Comparison of ENCODE assay signal across 28 mouse cellular contexts in genomic region chr17:51287878-51288277, GRCm38 (mm10).
A peak's percentile ranks its signal among the peaks of the same experiment; 100 is the strongest.
DNase-seq lines count a peak whose midpoint lies in the region; ATAC-seq and TF ChIP-seq lines count a peak whose summit lies in the region.
"Had no signal": no experiment of that assay in that cellular context is flagged by ENCODE, and none has a peak within 500 bp of the region (broad histone marks: within the 10 kb centered on the region; RNA-seq: fewer than 3 reads in every experiment).

No protein-coding gene starts in this region.

- H3K4me3 ChIP-seq in CH12.LX (replicated peaks in 1 of 3; ENCODE audit: low read depth in 2 of 3, low read length in 2 of 3, poor library complexity in 1 of 3): no peak overlapping the region
- H3K4me3 ChIP-seq in kidney, adult 2 months (ENCODE audit: insufficient read depth, low read depth, low read length): no peak overlapping the region
- H3K4me3 ChIP-seq: embryonic facial prominence, embryonic 10.5 days; embryonic facial prominence, embryonic 13.5 days; erythroblast, embryonic 14.5 days; forebrain, embryonic 12.5 days; forebrain, embryonic 15.5 days; heart, adult 2 months; heart, embryonic 10.5 days; heart, embryonic 13.5 days; hindbrain, embryonic 15.5 days had no signal

- no peak overlapping the region for H3K4me2 ChIP-seq in CH12.LX (ENCODE audit: insufficient read depth, low read depth, poor library complexity, severe bottlenecking)
- H3K4me2 ChIP-seq: embryonic facial prominence, embryonic 13.5 days; forebrain, embryonic 12.5 days; forebrain, embryonic 15.5 days; heart, embryonic 13.5 days; hindbrain, embryonic 15.5 days had no signal

- H3K27ac ChIP-seq in CH12.LX (ENCODE audit: insufficient read depth, low read depth): no peak overlapping the region
- H3K27ac ChIP-seq in kidney, adult 2 months (ENCODE audit: insufficient read depth, low read depth, low read length): no peak overlapping the region
- H3K27ac ChIP-seq: embryonic facial prominence, embryonic 10.5 days; embryonic facial prominence, embryonic 13.5 days; forebrain, embryonic 12.5 days; forebrain, embryonic 15.5 days; heart, adult 2 months; heart, embryonic 10.5 days; heart, embryonic 13.5 days; hindbrain, embryonic 15.5 days had no signal

- TF ChIP-seq CTCF in CH12.LX (conservative IDR thresholded peaks at IDR 0.05 in 1 of 2, IDR thresholded peaks at IDR 0.05 in 1 of 2; ENCODE audit: low read depth in 2 of 2, low read length in 2 of 2): no peak
- no peak for TF ChIP-seq CTCF in kidney, adult 2 months (conservative IDR thresholded peaks at IDR 0.05; ENCODE audit: insufficient read depth, insufficient read length, low read depth, low read length)

- H3K27me3 ChIP-seq in CH12.LX (replicated peaks): no peaks in the 10 kb centered on the region
- no peaks in the 10 kb centered on the region for H3K27me3 ChIP-seq in kidney, adult 2 months (replicated peaks; ENCODE audit: control insufficient read depth, insufficient read depth, low read length)
- H3K27me3 ChIP-seq: embryonic facial prominence, embryonic 13.5 days; forebrain, embryonic 12.5 days; forebrain, embryonic 15.5 days; heart, embryonic 13.5 days; hindbrain, embryonic 15.5 days had no signal

- no peak overlapping the region for H3K9ac ChIP-seq in CH12.LX (ENCODE audit: insufficient read depth, low read depth)
- H3K9ac ChIP-seq: embryonic facial prominence, embryonic 13.5 days; forebrain, embryonic 12.5 days; forebrain, embryonic 15.5 days; heart, embryonic 13.5 days; hindbrain, embryonic 15.5 days had no signal

- 82% methylated on average over 8 of the region's 8 CpGs for WGBS in kidney, adult 2 months

- peaks cover 3% of the 10 kb centered on the region for H3K9me3 ChIP-seq in CH12.LX (replicated peaks; ENCODE audit: low read length)
- H3K9me3 ChIP-seq: embryonic facial prominence, embryonic 13.5 days; forebrain, embryonic 12.5 days; forebrain, embryonic 15.5 days; G1E; heart, embryonic 10.5 days; heart, embryonic 13.5 days; hindbrain, embryonic 15.5 days had no signal

- 0 out of 2 replicates have a peak, but pooled peaks have one; percentile 20 for ATAC-seq in granulocyte monocyte progenitor cell, adult 5-6 weeks (replicated peaks; ENCODE audit: poor library complexity, severe bottlenecking)
- 0 out of 2 replicates have a peak, but pooled peaks have one; percentile 43 for ATAC-seq in monocyte, adult 5-6 weeks (replicated peaks; ENCODE audit: insufficient number of reproducible peaks, low FRiP score, low TSS enrichment, poor library complexity, severe bottlenecking)
- ATAC-seq: forebrain, embryonic 15.5 days had no signal

- no peaks in the 10 kb centered on the region for H3K79me2 ChIP-seq in CH12.LX (replicated peaks; ENCODE audit: control insufficient read depth, extremely low read depth, insufficient read depth, poor library complexity, severe bottlenecking)

- no peak for TF ChIP-seq EP300 in CH12.LX (IDR thresholded peaks at IDR 0.05; ENCODE audit: low read length)

- in situ Hi-C loops in CH12.LX (cut with MboI; ENCODE audit: low pct_ligation_motif_present, low pct_unique_long_range_greater_than_20kb, low sequenced_read_pairs): loop anchor here (25.0 kb wide), 2 partner anchors 301 to 476 kb away; no protein-coding TSS in a partner anchor

- TF ChIP-seq RAD21 in CH12.LX (IDR thresholded peaks at IDR 0.05; ENCODE audit: low read depth, low read length): no peak

- no peak for TF ChIP-seq POLR2A in CH12.LX (IDR thresholded peaks at IDR 0.05; ENCODE audit: low read depth, low read length)
- no peak for TF ChIP-seq POLR2A in kidney, adult 2 months (IDR thresholded peaks at IDR 0.05; ENCODE audit: low read depth, low read length)

- dilution Hi-C loops in CH12.LX (cut with MboI; ENCODE audit: extremely low pct_ligation_motif_present, extremely low pct_unique_long_range_greater_than_20kb, low sequenced_read_pairs): no loop called here

- H3K36me3 ChIP-seq in CH12.LX (replicated peaks in 1 of 2; ENCODE audit: control insufficient read depth in 1 of 2, insufficient read depth in 1 of 2, low read length in 1 of 2): no peaks in the 10 kb centered on the region
- no peaks in the 10 kb centered on the region for H3K36me3 ChIP-seq in kidney, adult 2 months (ENCODE audit: control insufficient read depth, insufficient read depth, low read length)
- H3K36me3 ChIP-seq: embryonic facial prominence, embryonic 10.5 days; embryonic facial prominence, embryonic 13.5 days; forebrain, embryonic 12.5 days; forebrain, embryonic 15.5 days; G1E; heart, embryonic 10.5 days; heart, embryonic 13.5 days; hindbrain, embryonic 15.5 days had no signal

- H3K4me1 ChIP-seq in CH12.LX (ENCODE audit: control insufficient read depth in 1 of 2, insufficient read depth in 2 of 2): peaks cover 0 to 4% of the 10 kb centered on the region in 2 experiments; a peak in 1 of 4 replicates
- H3K4me1 ChIP-seq in kidney, adult 2 months (ENCODE audit: control insufficient read depth, insufficient read depth, low read length): no peaks in the 10 kb centered on the region
- H3K4me1 ChIP-seq: embryonic facial prominence, embryonic 10.5 days; embryonic facial prominence, embryonic 13.5 days; forebrain, embryonic 12.5 days; forebrain, embryonic 15.5 days; heart, embryonic 10.5 days; heart, embryonic 13.5 days; hindbrain, embryonic 15.5 days had no signal

- peak; percentile 68 for DNase-seq in 416B (ENCODE audit: low read depth)
- peak; percentile 10 for DNase-seq in CH12.LX (ENCODE audit: extremely low read depth)
- no peak for DNase-seq in layer of hippocampus, postnatal 10 days (ENCODE audit: low spot score in 2 of 2)
- DNase-seq in kidney, postnatal 36 days: no peak
- DNase-seq in kidney, adult 2 months: no peak
- DNase-seq in layer of hippocampus, adult 11-12 months (ENCODE audit: low spot score): no peak
- DNase-seq: adrenal gland, adult 2 months; adrenal gland, postnatal 14 days; cerebellum, adult 11 months; cerebellum, adult 2 months; cerebellum, adult 9-11 months; cerebellum, postnatal 25 days; embryo, embryonic 11 days; gastrocnemius, postnatal 25 days; heart, adult 2 months; heart, postnatal 14 days; heart, postnatal 4 days had no signal

TF ChIP-seq in CH12.LX, 34 proteins besides CTCF, POLR2A, EP300 and RAD21:
- TF ChIP-seq NRF1 (IDR thresholded peaks at IDR 0.05; ENCODE audit: low read depth, low read length): no peak

Comparison
In these comparisons a context has a peak if more than half of its experiments do, and no peak if none do; other contexts are left out.
1. DNase-seq: peak in 416B (single experiment) and CH12.LX (single experiment); none in layer of hippocampus, postnatal 10 days (0 of 2), kidney, postnatal 36 days (0 of 2), kidney, adult 2 months (single experiment) and layer of hippocampus, adult 11-12 months (single experiment).